Mouse (Mus musculus) stomach, postnatal 0 days (tissue): ENCODE data around the gene Slbp.

ENCODE experiments used
- CTCF ChIP-seq: IDR thresholded peaks from 2 replicates; pipeline ENCODE4 v1.5.1; 2016; ENCODE audit warnings: antibody characterized with exemption, low read depth, mild to moderate bottlenecking, moderate library complexity
- EP300 ChIP-seq: optimal IDR thresholded peaks from 2 replicates; pipeline ENCODE3; 2016; ENCODE audit warnings: antibody characterized with exemption

DNA sequence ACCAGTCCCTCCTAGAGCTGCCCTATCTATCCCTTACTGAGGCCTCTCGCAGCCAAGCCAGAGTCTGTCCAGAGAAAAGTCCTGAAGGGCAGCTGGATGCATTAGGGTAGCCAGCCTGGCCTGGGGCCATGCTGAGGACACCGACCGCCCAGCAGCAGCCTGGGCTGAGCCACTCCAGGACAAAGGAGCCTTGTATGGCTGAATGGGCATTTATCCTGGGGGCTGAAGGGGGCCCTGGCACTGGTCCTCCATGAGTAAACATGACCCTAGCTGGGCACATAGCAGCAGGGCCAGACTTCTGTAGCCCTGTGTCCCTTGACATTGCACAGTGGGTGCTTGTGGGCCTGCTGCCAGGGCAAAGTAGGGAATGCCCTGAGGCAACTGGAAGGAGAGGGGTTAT is 22.1 kb upstream of the Slbp start:
- no peak for TF ChIP-seq CTCF
- TF ChIP-seq EP300: no peak
